Mouse (Mus musculus): ENCODE results near the gene Gm42906. TPM values are rescaled to one million over a fixed set of nuclear protein-coding genes. Genes with fewer than 3 reads are reported as not detected.

Gene Gm42906
- polyA plus RNA-seq (2017; shearing (Covaris generic)) = not detected

DNA sequence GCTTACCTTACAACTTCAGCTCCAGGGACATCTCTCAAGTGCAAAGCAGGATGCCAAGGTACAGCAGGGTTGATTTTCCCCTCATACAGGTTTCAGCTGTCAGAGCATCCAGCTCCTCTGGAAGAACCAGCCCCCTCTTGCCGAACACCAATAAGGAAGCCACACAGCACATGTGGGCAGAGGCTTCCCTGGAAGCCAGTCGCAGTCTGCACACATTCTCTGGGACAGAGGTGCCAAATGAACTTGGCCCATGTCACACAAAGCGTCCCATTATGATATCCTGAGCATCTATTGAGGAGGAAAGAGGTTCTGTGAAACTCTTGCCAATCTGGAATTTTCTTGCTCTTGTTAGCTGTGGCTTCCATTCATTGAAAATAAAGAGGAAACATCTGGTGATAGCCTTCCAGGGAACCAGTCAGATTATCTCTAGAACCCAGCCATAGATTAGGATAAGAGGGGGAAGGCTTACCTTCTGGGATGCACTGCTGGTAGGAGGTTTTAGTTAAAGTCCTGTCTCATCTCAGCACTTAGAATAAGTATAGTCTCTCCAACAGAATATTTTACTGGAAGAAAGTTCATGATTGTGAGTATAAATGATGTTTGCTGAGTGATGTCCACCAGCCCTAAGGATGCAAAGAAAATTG is at the start of gene Gm42906:
Gene Gm42906, minus strand, starts transcription at position 51 of the 644 bp plus-strand sequence.

DNA sequence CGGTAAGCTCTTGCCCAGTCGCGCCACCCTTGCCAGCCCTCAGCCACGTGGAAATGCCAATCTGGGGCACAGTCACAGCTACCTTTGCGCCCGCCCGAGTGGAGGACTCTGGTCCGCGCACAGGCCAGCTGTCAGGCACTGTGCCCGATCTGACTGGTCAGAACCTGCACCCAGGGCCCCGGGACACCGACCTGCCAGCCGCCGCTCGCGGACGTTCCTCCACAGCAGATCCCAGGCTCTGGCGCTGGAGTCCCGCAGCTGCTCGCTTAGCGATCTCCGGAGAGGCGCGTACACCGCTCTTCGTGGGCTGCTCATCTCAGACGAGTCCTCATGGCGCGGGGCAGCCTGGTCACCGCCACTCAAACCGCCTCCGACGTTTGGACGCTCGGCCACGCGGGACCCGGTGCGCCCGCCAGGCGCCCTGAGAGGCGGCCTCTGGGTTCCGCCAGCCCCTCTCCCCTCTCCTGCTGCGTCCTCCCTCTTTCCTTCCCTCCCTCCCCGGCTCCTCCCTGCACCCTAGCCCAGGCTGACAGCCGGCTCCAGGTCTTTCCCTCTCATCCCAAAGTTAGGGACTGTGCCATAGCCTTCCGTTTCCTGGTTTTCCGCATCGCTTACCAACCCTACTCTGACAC is 194.4 kb downstream of the Gm42906 start, which contains the start of gene Stard13:
Gene Stard13, minus strand, starts transcription at position 437 of the 632 bp plus-strand sequence.

Other genes with a start within 250 kb of the Gm42906 start
- 0.44 TPM for gene Stard13, start 194.3 kb downstream of the Gm42906 start, polyA plus RNA-seq (2017; shearing (Covaris generic))
- gene Vmn2r18, start 177.9 kb upstream of the Gm42906 start, polyA plus RNA-seq (2017; shearing (Covaris generic)) = 0.20 TPM
- 17.0 TPM for gene Rfc3, start 223.1 kb upstream of the Gm42906 start, polyA plus RNA-seq (2017; shearing (Covaris generic))